Mouse (Mus musculus): ENCODE measurements around the gene Hoxa5. TPM values are rescaled to one million over a fixed set of nuclear protein-coding genes. Genes with fewer than 3 reads are reported as not detected.

The Hoxa5 gene
- polyA plus RNA-seq, 1 experiment from 2014 or later, result 8.0 TPM

- H3K9ac ChIP-seq (ENCODE audit: low read depth, low read length), result no peak overlapping the region
- no peak overlapping the region for H3K27ac ChIP-seq (ENCODE audit: low read depth, low read length)
- DNase-seq (ENCODE audit: low spot score) (no peak), ATAC-seq (replicated peaks; ENCODE audit: low FRiP score) (no peak)
- 3% methylated on average over 44 of the region's 44 CpGs for WGBS
- H3K4me3 ChIP-seq (ENCODE audit: low read depth, low read length), result peak overlapping the region; percentile 23
- no peaks in the 10 kb centered on the region for H3K36me3 ChIP-seq (ENCODE audit: control insufficient read depth, insufficient read depth, low read length)
- H3K4me2 ChIP-seq, result no peak overlapping the region; the same call in 1 of the 2 replicates
- no peaks in the 10 kb centered on the region for H3K9me3 ChIP-seq (ENCODE audit: control insufficient read depth, low read length)
- no peaks in the 10 kb centered on the region for H3K4me1 ChIP-seq (replicated peaks; ENCODE audit: control insufficient read depth, insufficient read depth, low read length)
- H3K27me3 ChIP-seq (replicated peaks; ENCODE audit: control insufficient read depth, insufficient read depth, low read length), result peaks cover 96% of the 10 kb centered on the region
Observed at GRCm38 (mm10) chr6:52229558-52230416, 25.4 kb upstream of the Hoxa5 start.

GRCm38 (mm10) chr6:52228475-52229465 lies 24.4 kb upstream of the Hoxa5 start:
- H3K36me3 ChIP-seq (ENCODE audit: control insufficient read depth, insufficient read depth, low read length), result no peaks in the 10 kb centered on the region
- no peak overlapping the region for H3K4me3 ChIP-seq (ENCODE audit: low read depth, low read length)
- H3K27ac ChIP-seq (ENCODE audit: low read depth, low read length), result no peak overlapping the region
- H3K9ac ChIP-seq (ENCODE audit: low read depth, low read length), result no peak overlapping the region
- DNase-seq (ENCODE audit: low spot score) (no peak), ATAC-seq (replicated peaks; ENCODE audit: low FRiP score) (no peak)
- 2% methylated on average over 38 of the region's 38 CpGs for WGBS
- peaks cover 96% of the 10 kb centered on the region for H3K27me3 ChIP-seq (replicated peaks; ENCODE audit: control insufficient read depth, insufficient read depth, low read length)
- H3K4me2 ChIP-seq, result peak overlapping the region; percentile 27
- H3K4me1 ChIP-seq (replicated peaks; ENCODE audit: control insufficient read depth, insufficient read depth, low read length), result no peaks in the 10 kb centered on the region
- no peaks in the 10 kb centered on the region for H3K9me3 ChIP-seq (ENCODE audit: control insufficient read depth, low read length)

GRCm38 (mm10) chr6:52227470-52228222 lies 23.3 kb upstream of the Hoxa5 start:
- H3K27ac ChIP-seq (ENCODE audit: low read depth, low read length), result no peak overlapping the region
- H3K9ac ChIP-seq (ENCODE audit: low read depth, low read length), result no peak overlapping the region
- peaks cover 96% of the 10 kb centered on the region for H3K27me3 ChIP-seq (replicated peaks; ENCODE audit: control insufficient read depth, insufficient read depth, low read length)
- H3K36me3 ChIP-seq (ENCODE audit: control insufficient read depth, insufficient read depth, low read length), result no peaks in the 10 kb centered on the region
- no peaks in the 10 kb centered on the region for H3K4me1 ChIP-seq (replicated peaks; ENCODE audit: control insufficient read depth, insufficient read depth, low read length)
- ATAC-seq (replicated peaks; ENCODE audit: low FRiP score) (no peak), DNase-seq (ENCODE audit: low spot score) (no peak)
- no peak overlapping the region for H3K4me2 ChIP-seq
- WGBS, result 4% methylated on average over 11 of the region's 11 CpGs
- H3K4me3 ChIP-seq (ENCODE audit: low read depth, low read length), result no peak overlapping the region
- no peaks in the 10 kb centered on the region for H3K9me3 ChIP-seq (ENCODE audit: control insufficient read depth, low read length)

GRCm38 (mm10) chr6:52226569-52227257 lies 22.3 kb upstream of the Hoxa5 start:
- H3K9me3 ChIP-seq (ENCODE audit: control insufficient read depth, low read length), result no peaks in the 10 kb centered on the region
- H3K4me3 ChIP-seq (ENCODE audit: low read depth, low read length), result no peak overlapping the region
- H3K27me3 ChIP-seq (replicated peaks; ENCODE audit: control insufficient read depth, insufficient read depth, low read length), result peaks cover 96% of the 10 kb centered on the region
- ATAC-seq (replicated peaks; ENCODE audit: low FRiP score) (no peak), DNase-seq (ENCODE audit: low spot score) (no peak)
- WGBS, result 7% methylated on average over 26 of the region's 26 CpGs
- H3K4me2 ChIP-seq, result no peak overlapping the region
- H3K36me3 ChIP-seq (ENCODE audit: control insufficient read depth, insufficient read depth, low read length), result no peaks in the 10 kb centered on the region
- no peak overlapping the region for H3K27ac ChIP-seq (ENCODE audit: low read depth, low read length)
- no peak overlapping the region for H3K9ac ChIP-seq (ENCODE audit: low read depth, low read length)
- no peaks in the 10 kb centered on the region for H3K4me1 ChIP-seq (replicated peaks; ENCODE audit: control insufficient read depth, insufficient read depth, low read length)

- Histone ChIP-seq H3K36me3 (ENCODE audit: control insufficient read depth, insufficient read depth, low read length) (no peaks in the 10 kb centered on the region), H3K4me3 (ENCODE audit: low read depth, low read length) (peak overlapping the region; percentile 32), H3K4me1 (replicated peaks; ENCODE audit: control insufficient read depth, insufficient read depth, low read length) (no peaks in the 10 kb centered on the region), H3K27me3 (replicated peaks; ENCODE audit: control insufficient read depth, insufficient read depth, low read length) (peaks cover 99% of the 10 kb centered on the region), H3K27ac (ENCODE audit: low read depth, low read length) (no peak overlapping the region), H3K4me2 (peak overlapping the region; percentile 39), H3K9me3 (ENCODE audit: control insufficient read depth, low read length) (no peaks in the 10 kb centered on the region), H3K9ac (ENCODE audit: low read depth, low read length) (no peak overlapping the region)
- ATAC-seq (replicated peaks; ENCODE audit: low FRiP score) (no peak), DNase-seq (ENCODE audit: low spot score) (no peak)
- 4% methylated on average over 69 of the region's 69 CpGs for WGBS
Observed at GRCm38 (mm10) chr6:52225612-52226568, 21.5 kb upstream of the Hoxa5 start.

- peaks cover 99% of the 10 kb centered on the region for H3K27me3 ChIP-seq (replicated peaks; ENCODE audit: control insufficient read depth, insufficient read depth, low read length)
- 3% methylated on average over 31 of the region's 36 CpGs for WGBS
- DNase-seq (ENCODE audit: low spot score), result no peak
Observed at GRCm38 (mm10) chr6:52224895-52225611, 20.7 kb upstream of the Hoxa5 start.

More at GRCm38 (mm10) chr6:52224895-52225611, 20.7 kb upstream of the Hoxa5 start:
- Histone ChIP-seq H3K36me3 (ENCODE audit: control insufficient read depth, insufficient read depth, low read length) (no peaks in the 10 kb centered on the region), H3K4me2 (peak overlapping the region; percentile 39), H3K9ac (ENCODE audit: low read depth, low read length) (no peak overlapping the region), H3K9me3 (ENCODE audit: control insufficient read depth, low read length) (no peaks in the 10 kb centered on the region), H3K4me3 (ENCODE audit: low read depth, low read length) (peak overlapping the region; percentile 32), H3K27ac (ENCODE audit: low read depth, low read length) (no peak overlapping the region), H3K4me1 (replicated peaks; ENCODE audit: control insufficient read depth, insufficient read depth, low read length) (no peaks in the 10 kb centered on the region)
- ATAC-seq (replicated peaks; ENCODE audit: low FRiP score), result no peak
